Mouse (Mus musculus) lung, embryonic 14.5 days (tissue): ENCODE measurements at regions not wholly inside any gene's neighbourhood (a gene's known extent, or its start where the extent isn't known, plus 50 kb on each side); places are given as distances from the start of the nearest gene placed in this dataset.
A peak's percentile ranks its signal among the peaks of the same experiment; 100 is the strongest.

Experiments used
- ATAC-seq: fragments of 200-750 bp; cut with Nextera tagmentation; 2 replicates; pipeline ENCODE4 v1.8.0; 2017; ENCODE audit warnings: mild to moderate bottlenecking, moderate TSS enrichment, moderate library complexity; ENCODE audit not compliant: insufficient read depth
- DNase-seq: peaks from one replicate; pipeline ENCODE4 v3.0.0-alpha.2; 2015
- H3K27ac ChIP-seq: fragments of 300-500 bp; sonication (generic); 2 replicates; pipeline ENCODE4 v1.5.1; 2014; ENCODE audit warnings: low read depth, mild to moderate bottlenecking, moderate library complexity
- H3K27me3 ChIP-seq: fragments of 300-500 bp; sonication (generic); 2 replicates; pipeline ENCODE4 v1.6.1; 2014; ENCODE audit warnings: low read length, control low read depth; ENCODE audit not compliant: insufficient read depth
- H3K36me3 ChIP-seq: fragments of 300-500 bp; sonication (generic); 2 replicates; pipeline ENCODE4 v1.6.1; 2014; ENCODE audit warnings: control low read depth; ENCODE audit not compliant: insufficient read depth
- H3K4me1 ChIP-seq: fragments of 300-500 bp; sonication (generic); 2 replicates; pipeline ENCODE4 v1.6.1; 2014; ENCODE audit warnings: antibody characterized with exemption, control low read depth; ENCODE audit not compliant: insufficient read depth
- H3K4me2 ChIP-seq: fragments of 300-500 bp; sonication (generic); 2 replicates; pipeline ENCODE4 v1.6.1; 2014; ENCODE audit warnings: mild to moderate bottlenecking
- H3K4me3 ChIP-seq: fragments of 300-500 bp; sonication (generic); 2 replicates; pipeline ENCODE4 v1.5.1; 2014; ENCODE audit warnings: low read depth, low read length
- H3K9ac ChIP-seq: fragments of 300-500 bp; sonication (generic); 2 replicates; pipeline ENCODE4 v1.6.1; 2014
- H3K9me3 ChIP-seq: fragments of 300-500 bp; sonication (generic); 2 replicates; pipeline ENCODE4 v1.6.1; 2016; ENCODE audit warnings: low read depth, low read length, control low read depth
- CTCF ChIP-seq: IDR thresholded peaks from 2 replicates; pipeline ENCODE4 v1.5.1; 2016; ENCODE audit warnings: antibody characterized with exemption, low read depth
- WGBS: fragments of 180-500 bp; shearing (Covaris S2); extraction: QIAGEN DNeasy Blood & Tissue Kit; methylation state at CpG from one replicate; pipeline ENCODE4 v1.1.7; 2014; 5-methylcytosine and 5-hydroxymethylcytosine counted together

DNA sequence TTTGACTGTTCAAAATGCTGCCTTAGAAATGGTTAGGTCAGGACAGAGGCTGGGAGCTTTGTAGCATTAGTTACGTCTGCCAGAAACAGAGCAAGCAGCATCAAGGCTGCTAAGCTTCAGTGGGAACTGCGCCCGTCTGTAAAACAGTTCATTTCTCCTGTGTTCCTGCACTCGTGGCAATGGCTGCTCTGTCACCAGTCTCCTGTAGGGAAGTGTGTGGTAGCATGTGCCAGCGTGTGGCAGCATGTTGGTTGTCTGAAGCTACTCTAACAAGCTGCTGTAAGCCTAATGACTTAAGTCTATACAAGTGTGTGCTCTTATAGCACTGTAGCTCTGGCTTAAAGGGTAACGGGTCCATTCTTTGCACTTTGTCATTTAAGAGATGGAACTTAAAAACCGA, 278.8 kb downstream of the Rsl24d1 start:
- WGBS, result 69% methylated on average over 7 of the region's 7 CpGs
- H3K4me2 ChIP-seq, result no peak overlapping the region
- no peaks in the 10 kb centered on the region for H3K27me3 ChIP-seq
- no peaks in the 10 kb centered on the region for H3K9me3 ChIP-seq
- ATAC-seq (no peak), DNase-seq (no peak)
- no peak for TF ChIP-seq CTCF
- no peak overlapping the region for H3K27ac ChIP-seq
- no peak overlapping the region for H3K4me3 ChIP-seq
- H3K9ac ChIP-seq, result no peak overlapping the region
- H3K4me1 ChIP-seq, result no peaks in the 10 kb centered on the region
- H3K36me3 ChIP-seq, result no peaks in the 10 kb centered on the region

DNA sequence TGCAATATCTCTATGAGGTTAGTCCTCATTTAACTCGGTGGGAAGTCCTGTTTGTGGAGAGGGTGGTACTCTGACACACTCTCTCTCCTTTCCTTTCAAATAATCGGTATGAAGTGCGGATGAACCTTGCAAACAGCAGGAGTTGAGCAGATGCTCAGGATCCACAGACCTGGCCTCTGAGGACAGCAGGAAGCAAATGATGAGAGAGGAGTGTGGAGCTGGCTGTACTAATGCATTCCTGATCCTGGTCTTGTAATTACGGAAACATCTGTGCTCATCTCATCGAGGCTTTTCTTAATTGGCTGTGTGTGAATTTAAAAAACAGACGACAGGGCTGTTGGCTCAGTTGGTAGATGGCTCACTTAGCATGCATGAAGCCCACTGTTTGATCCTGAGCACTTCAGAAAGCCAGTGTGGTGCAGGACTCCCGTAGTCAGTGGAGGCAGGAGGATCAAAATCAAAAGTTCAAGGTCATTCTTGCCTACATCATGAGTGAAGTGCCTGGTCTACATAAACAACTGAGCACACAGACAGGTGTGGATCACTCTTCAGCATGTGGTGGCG, 300.2 kb downstream of the Rsl24d1 start:
- Histone ChIP-seq H3K9ac (no peak overlapping the region), H3K4me1 (no peaks in the 10 kb centered on the region), H3K4me2 (no peak overlapping the region), H3K36me3 (no peaks in the 10 kb centered on the region), H3K9me3 (no peaks in the 10 kb centered on the region), H3K27ac (no peak overlapping the region), H3K4me3 (no peak overlapping the region), H3K27me3 (no peaks in the 10 kb centered on the region)
- WGBS, result 65% methylated on average over 8 of the region's 8 CpGs
- no peak for TF ChIP-seq CTCF
- ATAC-seq (no peak), DNase-seq (no peak)

DNA sequence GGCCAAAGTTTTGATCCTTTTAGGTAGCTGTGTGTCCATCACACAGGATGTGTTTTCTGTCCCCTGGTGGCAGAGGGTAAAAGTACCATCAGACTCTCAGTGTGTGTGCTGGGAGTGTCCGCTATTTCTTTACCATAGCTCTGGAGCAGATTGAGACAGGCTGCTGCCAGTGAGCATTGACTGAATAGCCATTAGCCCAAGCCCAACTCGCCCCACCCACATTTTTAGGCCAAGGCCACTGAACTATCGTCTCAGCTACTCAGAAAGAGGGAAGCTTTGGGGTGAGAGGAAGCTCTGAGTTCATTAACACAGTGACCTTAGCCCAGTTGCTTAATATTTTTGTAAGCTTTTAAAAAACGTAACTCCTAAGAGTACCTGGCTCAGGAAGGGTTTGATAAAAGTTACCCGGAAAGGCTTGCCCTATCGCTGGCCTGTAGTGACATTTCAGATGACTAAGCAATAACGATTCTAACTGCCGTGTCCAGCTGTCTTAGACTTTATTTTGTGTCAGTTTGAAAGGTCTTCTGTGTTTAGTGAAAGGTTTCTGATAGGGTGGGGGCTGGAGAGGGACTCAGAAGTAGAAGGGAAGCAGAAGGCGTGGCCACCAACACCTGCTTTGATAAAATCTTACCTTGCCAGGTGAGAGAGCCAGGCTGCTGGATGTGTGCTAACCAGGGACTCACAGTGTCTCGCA, 303.0 kb downstream of the Rsl24d1 start:
- Histone ChIP-seq H3K27ac (no peak overlapping the region), H3K9ac (no peak overlapping the region), H3K4me3 (no peak overlapping the region), H3K36me3 (no peaks in the 10 kb centered on the region), H3K9me3 (no peaks in the 10 kb centered on the region), H3K4me2 (no peak overlapping the region), H3K27me3 (no peaks in the 10 kb centered on the region), H3K4me1 (no peaks in the 10 kb centered on the region)
- whole genome bisulfite sequencing, result 71% methylated on average over 10 of the region's 10 CpGs
- DNase-seq (no peak), ATAC-seq (no peak)
- peak; percentile 40; the same call in 1 of the 2 replicates for TF ChIP-seq CTCF
